Mouse (Mus musculus) midbrain, embryonic 12.5 days (tissue): ENCODE measurements around the gene Ms4a4a. TPM values are rescaled to one million over a fixed set of nuclear protein-coding genes. Genes with fewer than 3 reads are reported as not detected.

Source experiments
- ATAC-seq: fragments of 200-750 bp; cut with Nextera tagmentation; 2 replicates; pipeline ENCODE4 v1.8.0; 2017; ENCODE audit warnings: low read depth, moderate TSS enrichment, moderate library complexity; ENCODE audit not compliant: low FRiP score
- H3K27ac ChIP-seq: fragments of 300-500 bp; sonication (generic); replicated peaks from 2 replicates; pipeline ENCODE4 v1.5.1; 2016; ENCODE audit warnings: mild to moderate bottlenecking
- H3K27me3 ChIP-seq: fragments of 300-500 bp; sonication (generic); 2 replicates; pipeline ENCODE4 v1.6.1; 2016; ENCODE audit warnings: mild to moderate bottlenecking
- H3K36me3 ChIP-seq: fragments of 300-500 bp; sonication (generic); 2 replicates; pipeline ENCODE4 v1.6.1; 2016
- H3K4me1 ChIP-seq: fragments of 300-500 bp; sonication (generic); 2 replicates; pipeline ENCODE4 v1.6.1; 2016
- H3K4me2 ChIP-seq: fragments of 300-500 bp; sonication (generic); replicated peaks from 2 replicates; pipeline ENCODE4 v1.6.1; 2016; ENCODE audit warnings: mild to moderate bottlenecking, moderate library complexity
- H3K4me3 ChIP-seq: fragments of 300-500 bp; sonication (generic); 2 replicates; pipeline ENCODE4 v1.5.1; 2016; ENCODE audit warnings: mild to moderate bottlenecking
- H3K9ac ChIP-seq: fragments of 300-500 bp; sonication (generic); replicated peaks from 2 replicates; pipeline ENCODE4 v1.6.1; 2016; ENCODE audit warnings: mild to moderate bottlenecking, moderate library complexity
- H3K9me3 ChIP-seq: fragments of 300-500 bp; sonication (generic); 2 replicates; pipeline ENCODE4 v1.6.1; 2016; ENCODE audit warnings: mild to moderate bottlenecking
- WGBS: fragments of 180-500 bp; shearing (Covaris S2); methylation state at CpG from one replicate; pipeline ENCODE4 v1.1.7; 2016; 5-methylcytosine and 5-hydroxymethylcytosine counted together
- polyA plus RNA-seq: library from polyadenylated mRNA; unstranded; fragments of >200 nt; fragmentation: Nextera tagmentation; extraction: Ambion mirVana; gene quantifications from 2 replicates; pipeline ENCODE4 v1.2.1, GENCODE M21; 2016

Ms4a4a gene
- 1.9 and 3.1 TPM in 2 replicates for polyA plus RNA-seq

DNA sequence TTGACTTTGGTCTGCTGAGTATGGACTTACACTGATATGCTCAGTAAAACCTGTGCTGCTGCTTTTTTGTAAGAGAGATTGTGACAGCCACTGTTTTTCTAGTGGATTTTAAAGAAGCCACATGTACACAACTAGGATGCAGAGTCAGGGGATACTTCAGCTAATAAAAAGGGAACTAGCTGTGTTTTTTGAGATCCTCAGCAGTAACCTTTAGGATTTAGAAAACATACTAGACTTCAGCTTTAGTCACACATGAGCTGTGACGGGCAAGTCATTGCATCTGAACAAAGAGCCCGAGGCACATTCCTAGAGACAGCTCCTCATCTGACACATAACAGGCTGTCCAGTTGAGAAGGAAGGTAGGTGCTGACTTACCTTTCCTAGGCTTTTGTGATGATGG is at the start of gene Ms4a4a:
TSS of gene Ms4a4a (plus strand) at position 251 of the 400 bp plus-strand sequence.
- WGBS = 84% methylated on average over 2 of the region's 2 CpGs
- H3K27ac ChIP-seq = no peak within 1 kb of the TSS
- no peak within 1 kb of the TSS for H3K4me3 ChIP-seq
- no peak within 1 kb of the TSS for H3K4me2 ChIP-seq
- H3K9me3 ChIP-seq = no peaks in the 10 kb centered on the region
- no peak for ATAC-seq
- H3K27me3 ChIP-seq = no peaks in the 10 kb centered on the region
- no peaks in the 10 kb centered on the region for H3K4me1 ChIP-seq
- H3K36me3 ChIP-seq = no peaks in the 10 kb centered on the region
- H3K9ac ChIP-seq = no peak within 1 kb of the TSS

DNA sequence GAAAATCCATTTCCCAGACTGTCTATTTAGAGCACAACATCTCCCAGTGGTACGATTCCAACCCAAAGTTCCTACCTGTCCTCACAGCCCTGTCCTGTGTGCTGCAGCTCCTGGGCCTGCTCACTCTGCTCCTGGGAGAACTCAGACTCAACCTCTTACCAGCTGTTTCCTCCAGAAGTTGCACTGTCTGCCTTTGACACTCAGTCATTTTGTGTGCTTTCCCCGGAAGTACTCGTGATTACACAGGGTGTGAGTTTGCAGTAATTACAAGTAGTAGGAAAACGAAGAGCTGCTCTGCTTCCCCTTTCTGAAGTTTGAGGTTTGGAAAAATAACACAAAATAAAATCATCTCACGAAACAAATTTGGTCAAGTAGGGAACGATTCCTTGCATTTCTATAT is 39.4 kb upstream of the Ms4a4a start, which contains the start of gene Ms4a7:
TSS of gene Ms4a7 (minus strand) at position 215 of the 400 bp plus-strand sequence.
- Histone ChIP-seq H3K27me3 (no peaks in the 10 kb centered on the region), H3K36me3 (no peaks in the 10 kb centered on the region), H3K4me3 (no peak within 1 kb of the TSS), H3K4me2 (no peak within 1 kb of the TSS), H3K4me1 (no peaks in the 10 kb centered on the region), H3K9me3 (no peaks in the 10 kb centered on the region), H3K27ac (no peak within 1 kb of the TSS), H3K9ac (no peak within 1 kb of the TSS)
- WGBS = 89% methylated on average over 6 of the region's 6 CpGs
- no peak for ATAC-seq

DNA sequence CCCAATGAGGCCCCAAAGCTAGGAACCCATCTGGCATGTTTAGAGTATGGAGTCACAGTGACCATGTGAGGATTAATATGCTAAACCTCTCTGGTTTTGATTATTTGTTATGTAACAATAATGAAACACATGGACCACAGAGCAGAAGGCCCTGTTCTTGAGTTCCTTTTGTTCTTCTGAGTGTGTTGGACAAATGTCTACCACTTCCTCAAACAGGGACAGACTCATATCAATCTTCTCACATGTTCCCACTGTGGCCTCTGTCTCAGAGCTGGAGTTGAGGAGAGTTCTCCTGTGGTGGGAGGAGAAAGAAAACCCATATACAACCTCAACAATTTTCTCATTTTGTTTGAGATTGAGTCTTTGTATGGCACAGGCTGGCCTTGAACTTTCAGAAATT is 32.2 kb upstream of the Ms4a4a start:
- H3K36me3 ChIP-seq = no peaks in the 10 kb centered on the region
- no peak overlapping the region for H3K27ac ChIP-seq
- H3K4me2 ChIP-seq = no peak overlapping the region
- no peak overlapping the region for H3K9ac ChIP-seq
- no peaks in the 10 kb centered on the region for H3K4me1 ChIP-seq
- H3K9me3 ChIP-seq = no peaks in the 10 kb centered on the region
- ATAC-seq = no peak
- no peaks in the 10 kb centered on the region for H3K27me3 ChIP-seq
- no peak overlapping the region for H3K4me3 ChIP-seq

DNA sequence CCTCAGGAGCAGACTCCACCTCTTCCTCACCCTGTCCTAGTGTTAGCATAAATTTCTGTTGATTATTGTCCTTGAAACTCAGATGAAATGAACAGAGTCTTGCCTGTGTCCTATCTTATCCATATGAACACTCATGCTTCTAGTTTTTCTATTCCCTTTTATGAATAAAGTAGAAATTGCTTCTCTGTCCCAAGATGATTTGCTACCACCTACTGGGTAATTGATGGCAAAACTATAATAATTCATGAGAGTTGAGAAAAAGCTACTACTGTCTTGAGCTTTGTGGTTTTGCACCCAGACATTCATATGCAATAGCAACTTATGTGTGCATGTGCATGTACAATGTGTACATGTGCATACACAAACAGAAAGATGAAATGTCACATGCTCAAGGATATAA is 31.3 kb upstream of the Ms4a4a start:
- Histone ChIP-seq H3K4me3 (no peak overlapping the region), H3K27me3 (no peaks in the 10 kb centered on the region), H3K36me3 (no peaks in the 10 kb centered on the region), H3K4me1 (no peaks in the 10 kb centered on the region), H3K9ac (no peak overlapping the region), H3K4me2 (no peak overlapping the region), H3K27ac (no peak overlapping the region), H3K9me3 (no peaks in the 10 kb centered on the region)
- ATAC-seq = no peak

DNA sequence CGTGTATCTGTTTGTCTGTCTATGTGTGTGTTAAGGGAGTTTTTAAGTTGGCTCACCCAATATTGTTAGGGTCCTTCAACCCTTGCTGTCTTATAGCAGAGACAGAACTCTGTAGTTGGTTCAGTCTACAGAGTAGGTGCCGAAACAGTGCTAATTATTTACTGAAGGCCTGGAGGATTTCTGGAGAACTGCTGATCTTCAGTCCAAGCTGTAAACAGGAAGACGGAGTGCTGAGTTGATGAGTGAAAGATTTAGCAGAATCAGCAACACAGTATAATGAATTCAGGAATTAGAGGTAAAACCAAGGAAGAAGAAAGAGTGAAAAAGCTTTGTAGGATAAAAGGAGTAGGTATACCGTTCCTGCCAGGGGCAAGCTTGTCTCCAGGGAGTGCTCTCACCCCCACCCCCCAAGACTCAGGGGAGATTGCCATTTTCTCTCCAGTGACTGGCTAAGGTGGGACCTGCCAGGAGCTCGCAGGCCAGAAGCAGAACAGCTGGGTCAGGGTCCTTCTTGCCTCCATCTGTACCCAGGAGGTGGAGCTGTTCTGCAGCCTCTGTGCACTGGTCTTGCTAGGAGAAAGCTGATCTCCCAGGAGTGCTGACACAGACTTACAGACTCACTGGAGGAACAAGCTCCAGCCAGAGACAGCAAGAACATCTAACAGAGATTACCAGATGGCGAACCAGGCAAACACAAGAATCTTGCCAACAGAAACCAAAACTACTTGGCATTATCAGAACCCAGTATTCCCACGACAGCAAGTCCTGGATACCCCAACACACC is 25.4 kb upstream of the Ms4a4a start:
- Histone ChIP-seq H3K4me1 (no peaks in the 10 kb centered on the region), H3K27me3 (no peaks in the 10 kb centered on the region), H3K9ac (no peak overlapping the region), H3K9me3 (no peaks in the 10 kb centered on the region), H3K4me2 (no peak overlapping the region), H3K36me3 (no peaks in the 10 kb centered on the region), H3K27ac (no peak overlapping the region), H3K4me3 (no peak overlapping the region)
- WGBS = 66% methylated on average over 7 of the region's 7 CpGs
- no peak for ATAC-seq

DNA sequence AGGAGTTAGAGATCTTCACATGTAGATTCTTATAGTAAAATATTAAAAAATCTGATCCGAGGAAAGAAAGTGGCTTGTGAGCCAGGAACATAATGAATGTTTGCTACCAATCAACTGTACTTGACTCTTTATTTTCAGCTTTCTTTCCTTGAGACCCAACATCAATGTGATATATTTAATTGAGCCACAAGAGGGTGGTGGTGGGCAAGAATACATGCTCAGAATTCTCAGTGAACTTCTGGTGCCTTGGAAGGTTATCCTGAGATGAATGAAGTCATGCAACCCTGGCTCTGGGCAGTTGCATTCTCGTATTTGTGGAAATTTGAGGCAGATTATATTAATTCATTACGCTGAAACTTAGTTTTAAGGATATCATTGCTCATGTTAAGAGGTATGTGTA is 23.4 kb upstream of the Ms4a4a start:
- Histone ChIP-seq H3K4me1 (no peaks in the 10 kb centered on the region), H3K9me3 (no peaks in the 10 kb centered on the region), H3K4me2 (no peak overlapping the region), H3K9ac (no peak overlapping the region), H3K27ac (no peak overlapping the region), H3K4me3 (no peak overlapping the region), H3K36me3 (no peaks in the 10 kb centered on the region), H3K27me3 (no peaks in the 10 kb centered on the region)
- ATAC-seq = no peak
- WGBS = 53% methylated on average over 3 of the region's 3 CpGs

DNA sequence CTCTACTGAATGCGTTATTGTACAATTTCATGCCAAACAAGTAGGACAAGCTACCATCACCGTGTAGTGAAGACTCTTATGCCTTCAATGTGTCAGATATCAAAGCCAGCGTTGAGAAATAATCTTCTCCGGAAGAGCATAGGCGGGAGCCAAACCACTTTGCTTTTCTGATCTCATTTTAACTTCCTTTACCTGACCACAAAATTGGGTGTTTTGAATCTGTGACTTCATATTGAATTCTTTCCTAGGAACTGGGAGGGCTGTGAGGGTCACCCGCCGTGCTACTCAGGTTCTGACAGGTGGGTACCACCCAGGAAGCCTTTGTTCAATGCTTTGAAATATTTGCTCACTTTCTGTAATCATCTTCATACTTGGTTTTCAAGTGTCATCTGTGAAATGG is 19.6 kb upstream of the Ms4a4a start:
- WGBS = 85% methylated on average over 7 of the region's 7 CpGs
- no peak overlapping the region for H3K4me3 ChIP-seq
- no peaks in the 10 kb centered on the region for H3K9me3 ChIP-seq
- H3K36me3 ChIP-seq = no peaks in the 10 kb centered on the region
- no peak overlapping the region for H3K4me2 ChIP-seq
- H3K27me3 ChIP-seq = no peaks in the 10 kb centered on the region
- H3K27ac ChIP-seq = no peak overlapping the region
- ATAC-seq = no peak
- no peak overlapping the region for H3K9ac ChIP-seq
- H3K4me1 ChIP-seq = no peaks in the 10 kb centered on the region

DNA sequence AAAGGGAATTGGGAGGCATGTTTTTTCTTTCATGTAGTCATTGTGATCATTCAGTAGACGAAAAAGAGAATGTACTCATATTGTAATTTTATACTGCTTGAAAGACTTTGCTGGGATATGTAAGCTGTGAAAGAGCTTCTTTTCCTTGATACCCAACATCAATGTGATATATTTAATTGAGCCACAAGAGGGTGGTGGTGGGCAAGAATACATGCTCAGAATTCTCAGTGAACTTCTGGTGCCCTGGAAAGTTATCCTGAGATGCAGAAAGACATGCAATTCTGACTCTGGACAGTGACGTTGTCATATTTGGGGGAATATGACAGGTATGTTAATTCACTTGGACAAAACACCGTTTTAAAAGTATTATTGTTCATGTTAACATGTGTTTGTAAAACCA is 15.2 kb upstream of the Ms4a4a start:
- Histone ChIP-seq H3K4me3 (no peak overlapping the region), H3K9me3 (no peaks in the 10 kb centered on the region), H3K9ac (no peak overlapping the region), H3K4me2 (no peak overlapping the region), H3K27me3 (no peaks in the 10 kb centered on the region), H3K4me1 (no peaks in the 10 kb centered on the region), H3K36me3 (no peaks in the 10 kb centered on the region), H3K27ac (no peak overlapping the region)
- 67% methylated on average over 3 of the region's 3 CpGs for WGBS
- no peak for ATAC-seq

DNA sequence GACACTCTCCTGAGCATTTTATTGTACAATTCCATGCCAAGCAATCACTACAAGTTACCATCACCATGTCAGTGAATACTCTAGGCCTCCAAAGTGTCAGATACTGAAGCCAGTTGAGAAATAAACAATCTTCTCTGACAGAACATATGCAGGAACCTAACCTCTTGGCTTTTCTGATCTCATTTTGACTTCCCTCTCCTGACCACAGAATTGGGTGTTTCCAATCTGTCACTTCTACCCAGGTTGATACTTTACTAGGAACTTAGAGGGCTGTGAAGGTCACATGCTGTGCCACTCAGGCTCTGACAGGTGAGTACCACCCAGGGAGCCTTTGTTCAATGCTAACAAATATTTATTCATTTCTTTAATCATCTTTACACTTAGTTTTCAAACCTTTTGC is 13.3 kb upstream of the Ms4a4a start:
- ATAC-seq = no peak
- H3K9me3 ChIP-seq = no peaks in the 10 kb centered on the region
- no peak overlapping the region for H3K9ac ChIP-seq
- no peaks in the 10 kb centered on the region for H3K4me1 ChIP-seq
- H3K4me3 ChIP-seq = no peak overlapping the region
- H3K4me2 ChIP-seq = no peak overlapping the region
- no peaks in the 10 kb centered on the region for H3K27me3 ChIP-seq
- H3K36me3 ChIP-seq = no peaks in the 10 kb centered on the region
- no peak overlapping the region for H3K27ac ChIP-seq

DNA sequence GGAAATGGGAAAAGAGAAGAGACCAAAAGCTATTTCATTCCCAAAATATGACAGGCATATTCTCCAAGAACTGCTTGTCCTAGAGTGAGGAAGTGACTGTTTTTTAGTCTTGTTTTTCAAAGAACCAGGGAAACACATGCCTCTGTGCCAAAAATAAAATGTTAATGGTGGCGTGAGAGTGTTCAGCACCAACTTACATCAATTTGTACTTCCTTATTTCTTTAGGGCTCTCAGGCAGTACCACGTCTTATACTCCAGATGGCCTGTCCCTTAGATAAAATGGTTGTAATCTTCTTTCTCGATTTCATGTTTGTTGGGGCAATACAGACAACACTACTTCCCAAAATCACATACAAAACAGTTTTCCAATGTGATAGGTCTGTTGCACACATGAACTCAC is 7.0 kb upstream of the Ms4a4a start:
- H3K4me1 ChIP-seq = no peaks in the 10 kb centered on the region
- no peak overlapping the region for H3K27ac ChIP-seq
- no peaks in the 10 kb centered on the region for H3K36me3 ChIP-seq
- H3K9ac ChIP-seq = no peak overlapping the region
- WGBS = 86% methylated on average over 3 of the region's 3 CpGs
- no peaks in the 10 kb centered on the region for H3K27me3 ChIP-seq
- no peak overlapping the region for H3K4me2 ChIP-seq
- no peak for ATAC-seq
- H3K9me3 ChIP-seq = no peaks in the 10 kb centered on the region
- H3K4me3 ChIP-seq = no peak overlapping the region

DNA sequence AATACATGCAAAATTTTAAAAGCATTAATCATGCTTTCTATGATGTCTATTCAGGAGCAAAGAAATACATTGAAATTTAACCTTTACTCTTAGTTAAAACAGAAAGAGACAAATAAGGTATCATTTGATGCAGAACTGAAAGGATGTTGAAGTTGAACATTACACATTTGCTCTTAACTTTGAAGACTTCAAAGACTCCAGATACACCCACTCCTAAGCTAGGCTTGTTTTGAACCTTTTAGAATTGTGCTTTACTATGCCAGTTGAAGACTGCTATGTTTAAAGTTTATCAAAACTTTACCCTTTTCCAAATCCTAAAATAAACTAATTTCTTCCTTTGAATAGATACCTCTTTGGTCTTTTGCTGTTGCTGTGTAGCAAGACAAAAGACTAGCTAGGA is 4.1 kb upstream of the Ms4a4a start:
- H3K9me3 ChIP-seq = no peaks in the 10 kb centered on the region
- H3K36me3 ChIP-seq = no peaks in the 10 kb centered on the region
- no peak overlapping the region for H3K27ac ChIP-seq
- no peak overlapping the region for H3K9ac ChIP-seq
- no peak for ATAC-seq
- H3K4me2 ChIP-seq = no peak overlapping the region
- no peak overlapping the region for H3K4me3 ChIP-seq
- H3K4me1 ChIP-seq = no peaks in the 10 kb centered on the region
- H3K27me3 ChIP-seq = no peaks in the 10 kb centered on the region

DNA sequence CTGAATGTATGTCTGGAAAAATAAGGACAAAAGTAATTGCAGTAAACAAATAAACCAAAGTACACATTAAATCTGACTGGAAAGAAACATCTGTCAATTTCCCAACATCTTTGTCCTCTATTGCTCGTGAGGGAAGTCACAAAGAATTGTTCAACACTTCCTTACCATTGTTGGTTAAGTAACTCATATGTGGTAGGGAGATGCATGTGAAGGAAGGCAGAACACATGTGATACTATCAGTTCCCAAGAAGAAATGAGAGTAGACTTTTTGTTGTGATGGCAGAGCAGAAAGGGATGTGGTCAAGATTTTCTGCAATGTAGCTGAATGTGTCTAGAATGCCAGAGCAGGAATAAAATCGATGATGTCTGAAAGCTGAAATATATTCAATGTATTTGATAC is 1.1 kb downstream of the Ms4a4a start:
- no peak overlapping the region for H3K9ac ChIP-seq
- H3K27me3 ChIP-seq = no peaks in the 10 kb centered on the region
- no peaks in the 10 kb centered on the region for H3K4me1 ChIP-seq
- H3K9me3 ChIP-seq = no peaks in the 10 kb centered on the region
- H3K4me2 ChIP-seq = no peak overlapping the region
- H3K27ac ChIP-seq = no peak overlapping the region
- 86% methylated on average over 2 of the region's 2 CpGs for WGBS
- H3K36me3 ChIP-seq = no peaks in the 10 kb centered on the region
- H3K4me3 ChIP-seq = no peak overlapping the region
- ATAC-seq = no peak

DNA sequence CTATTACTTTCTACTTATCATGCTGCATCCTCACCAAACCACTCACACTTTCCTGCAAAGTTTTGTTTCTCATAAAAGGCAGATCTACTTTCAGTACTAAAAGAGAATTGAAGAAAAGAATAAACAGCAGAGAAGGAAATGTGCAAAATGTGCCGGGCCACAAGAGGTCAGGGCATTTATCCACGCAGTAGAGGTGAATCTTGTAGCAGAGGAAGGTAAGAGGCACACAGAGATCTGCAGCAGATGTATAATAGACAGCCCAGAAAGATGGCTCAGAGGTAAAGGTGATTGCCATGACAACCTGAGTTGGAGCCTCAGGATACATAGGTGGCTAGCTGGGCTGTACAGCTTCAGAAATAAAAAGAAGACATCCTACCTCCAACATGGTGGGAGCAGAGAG is 11.8 kb downstream of the Ms4a4a start:
- no peak overlapping the region for H3K4me3 ChIP-seq
- H3K27me3 ChIP-seq = no peaks in the 10 kb centered on the region
- H3K27ac ChIP-seq = no peak overlapping the region
- no peak for ATAC-seq
- H3K36me3 ChIP-seq = no peaks in the 10 kb centered on the region
- H3K4me2 ChIP-seq = no peak overlapping the region
- 75% methylated on average over 2 of the region's 2 CpGs for WGBS
- H3K9me3 ChIP-seq = no peaks in the 10 kb centered on the region
- H3K9ac ChIP-seq = no peak overlapping the region
- H3K4me1 ChIP-seq = no peaks in the 10 kb centered on the region
